Mouse (Mus musculus): Measurements from ENCODE around the gene Sult5a1. TPM values are rescaled to one million over a fixed set of nuclear protein-coding genes. Genes with fewer than 3 reads are reported as not detected.

Sult5a1 gene
- total RNA-seq, 2 experiments from 2014 or later, result 0.59 TPM; not detected in 1

DNA sequence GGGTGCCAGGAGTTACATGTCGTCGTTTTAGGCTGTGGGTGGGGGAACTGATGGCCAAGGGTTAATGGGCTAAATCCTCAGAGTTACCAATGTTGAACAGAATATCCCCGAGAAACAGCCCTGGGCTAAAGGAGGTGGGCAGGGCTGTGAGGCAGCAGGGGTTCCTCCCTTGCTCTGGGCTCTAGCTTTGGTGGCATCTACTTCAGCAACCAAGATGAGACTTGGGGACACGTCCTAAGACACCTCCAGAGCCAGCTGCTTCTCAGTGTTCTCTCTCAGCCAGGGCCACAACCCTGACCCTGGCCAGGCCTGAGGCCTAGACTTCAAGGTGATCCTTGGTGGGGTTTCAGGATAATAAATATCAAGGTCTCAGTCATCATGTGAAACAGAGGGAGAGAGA lies 19.4 kb downstream of the Sult5a1 start:
- intact Hi-C loops (cut with DNase I), result no loop called here
- DNase-seq (ENCODE audit: low spot score in 2 of 2), result no peak

DNA sequence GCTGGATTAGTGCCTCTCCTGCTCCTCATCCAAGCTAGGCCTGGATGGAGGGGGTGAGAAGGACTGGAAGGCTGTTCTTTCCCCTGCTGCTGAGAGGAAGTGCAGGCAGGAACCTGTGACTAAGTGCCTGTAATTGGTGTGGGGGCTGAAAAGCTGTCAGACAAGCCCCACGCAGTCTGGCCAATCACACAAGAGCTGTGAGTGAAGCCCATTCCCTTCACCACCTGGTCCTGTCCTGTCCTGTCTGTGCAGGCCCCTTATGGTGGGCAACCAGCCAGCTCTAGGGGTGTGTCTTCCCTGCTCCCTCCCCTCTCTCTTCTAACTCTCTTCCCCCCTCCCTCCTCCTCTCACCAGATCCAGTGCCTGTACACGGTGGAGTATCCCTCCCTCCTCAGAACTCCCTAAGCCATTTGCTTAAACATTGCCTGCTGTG lies 20.5 kb downstream of the Sult5a1 start:
- intact Hi-C loops (cut with DNase I), result no loop called here

DNA sequence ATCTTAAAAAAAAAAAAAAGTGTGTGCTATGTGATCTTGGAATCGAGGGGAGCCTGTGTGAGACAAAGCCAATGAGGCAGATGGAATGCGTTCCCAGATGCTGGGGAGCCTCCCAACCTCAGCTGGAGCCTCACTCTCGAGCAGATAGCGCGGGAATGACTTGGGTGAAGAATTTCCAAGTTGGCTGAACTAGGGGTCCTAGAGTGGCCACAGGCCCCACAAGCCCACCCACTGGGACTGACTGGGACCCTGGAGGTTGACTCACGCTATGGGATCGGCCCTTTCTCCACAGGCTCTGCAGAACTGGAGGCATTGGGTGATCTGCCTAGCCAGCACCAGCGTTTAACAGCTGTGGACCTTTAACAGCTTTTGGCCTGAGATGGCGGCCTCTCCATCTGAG lies 21.8 kb downstream of the Sult5a1 start:
- intact Hi-C loops (cut with DNase I), result no loop called here
- no peak for DNase-seq (ENCODE audit: low spot score in 2 of 2)

More for the DNA sequence above, 20.5 kb downstream of the Sult5a1 start:
- peak; percentile 61 to 81 for DNase-seq (ENCODE audit: low spot score in 2 of 2)

DNA sequence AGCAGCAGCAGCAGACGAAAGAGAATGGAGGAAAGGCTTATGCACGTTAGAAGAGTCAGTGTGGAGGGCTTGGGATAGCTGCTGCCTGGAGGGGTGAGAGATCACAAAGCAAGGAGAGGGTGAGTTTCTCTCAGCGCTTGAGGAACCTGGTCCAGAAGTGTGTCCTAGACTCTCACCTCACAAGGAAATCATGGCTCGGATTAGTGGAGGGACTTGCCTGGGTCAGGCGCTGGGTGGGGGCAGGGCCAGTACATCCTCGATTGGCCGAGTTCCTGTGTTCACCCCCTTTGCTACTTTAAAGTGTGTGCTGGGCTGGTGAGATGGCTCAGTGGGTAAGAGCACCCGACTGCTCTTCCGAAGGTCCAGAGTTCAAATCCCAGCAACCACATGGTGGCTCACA lies 22.3 kb downstream of the Sult5a1 start:
- DNase-seq (ENCODE audit: low spot score in 2 of 2), result no peak
- intact Hi-C loops (cut with DNase I), result no loop called here

DNA sequence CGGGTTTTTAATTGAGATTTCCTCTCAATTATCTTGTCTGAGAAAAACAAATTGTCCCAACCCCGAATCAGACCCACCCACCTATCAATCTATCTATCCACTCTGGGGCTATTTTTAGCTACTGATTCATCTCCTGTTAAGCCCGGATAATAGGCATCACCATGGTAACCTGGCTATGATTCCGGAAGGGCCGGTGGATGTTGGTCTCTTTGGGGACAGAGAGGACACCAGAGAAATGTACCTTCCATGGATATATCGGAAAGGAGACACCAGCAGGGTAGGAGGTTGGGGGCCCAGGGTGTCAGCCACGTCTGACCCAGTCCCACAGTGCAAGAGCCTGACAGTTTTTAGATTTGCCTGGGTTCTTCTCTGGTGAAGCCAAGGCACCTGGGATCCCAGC lies 22.7 kb downstream of the Sult5a1 start:
- peak; percentile 26 to 44 for DNase-seq (ENCODE audit: low spot score in 2 of 2)
- intact Hi-C loops (cut with DNase I), result no loop called here

DNA sequence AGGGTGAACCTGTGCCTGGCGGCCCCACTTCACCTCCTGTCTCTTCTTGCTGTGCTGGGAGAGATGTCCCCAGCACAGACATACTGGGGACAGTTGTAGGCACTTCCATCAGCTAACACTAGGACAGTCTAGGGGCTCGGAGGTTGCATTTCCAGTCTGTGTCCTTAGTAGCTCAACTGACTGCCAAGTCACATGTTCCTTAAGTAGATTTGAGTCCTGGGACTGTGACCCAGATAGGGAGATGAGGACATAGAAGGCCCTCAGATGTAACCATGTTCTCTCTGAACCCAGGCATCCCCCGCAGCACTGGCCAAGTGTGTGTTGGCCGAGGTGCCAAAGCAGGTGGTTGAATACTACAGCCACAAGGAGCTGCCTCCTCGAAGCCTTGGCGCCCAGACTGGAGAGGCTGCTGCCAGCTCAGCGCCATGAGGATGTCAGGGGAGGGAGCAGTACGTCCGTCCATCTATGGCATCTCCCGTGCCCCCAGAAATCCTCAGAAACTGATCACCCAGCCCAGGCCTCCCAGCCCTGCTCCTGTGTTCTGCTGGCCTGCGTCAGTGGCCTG lies 23.9 kb downstream of the Sult5a1 start:
- DNase-seq (ENCODE audit: low spot score in 2 of 2), result no peak

DNA sequence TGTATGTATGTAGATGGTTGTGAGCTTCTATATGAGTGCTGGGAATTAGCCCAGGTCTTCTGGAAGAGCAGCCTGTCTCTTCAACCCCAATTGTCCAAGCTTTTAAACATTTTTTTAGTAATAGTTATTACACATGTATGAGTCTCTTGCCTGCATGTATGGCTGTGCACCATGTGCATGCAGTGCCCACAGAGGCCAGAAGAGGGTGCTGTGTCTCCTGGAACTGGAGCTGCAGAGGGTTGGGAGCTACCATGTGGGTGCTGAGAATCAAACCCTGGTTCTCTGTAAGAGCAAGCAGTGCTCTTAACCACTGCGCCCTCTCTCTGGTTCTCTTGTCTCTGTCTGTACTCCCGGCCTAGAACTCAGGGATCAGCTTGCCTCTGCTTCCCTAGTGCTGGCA lies 25.2 kb downstream of the Sult5a1 start:
- no peak for DNase-seq (ENCODE audit: low spot score in 2 of 2)
- intact Hi-C loops (cut with DNase I), result no loop called here

More for the DNA sequence above, 23.9 kb downstream of the Sult5a1 start:
- intact Hi-C loops (cut with DNase I), result no loop called here

DNA sequence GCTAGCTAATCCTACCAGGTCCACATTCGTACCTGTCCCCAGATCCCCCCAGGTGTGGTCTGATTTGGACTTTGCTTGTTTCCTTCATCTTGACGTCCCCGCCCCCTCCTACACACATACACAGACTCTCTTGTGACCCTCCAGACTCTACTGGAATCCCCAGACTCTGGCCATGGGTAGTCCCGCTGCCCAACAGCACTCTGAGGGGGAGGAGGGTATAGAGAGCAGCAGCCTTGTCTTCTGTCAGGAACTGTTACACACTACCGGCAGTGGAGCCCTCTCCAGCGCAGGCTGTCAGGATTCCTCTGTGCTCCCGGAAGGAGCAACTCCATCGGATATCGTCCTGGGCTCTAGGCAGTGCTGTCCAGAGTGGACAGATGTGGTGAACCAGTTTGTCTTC lies 27.1 kb downstream of the Sult5a1 start:
- DNase-seq (ENCODE audit: low spot score in 2 of 2), result no peak
- intact Hi-C loops (cut with DNase I), result no loop called here

DNA sequence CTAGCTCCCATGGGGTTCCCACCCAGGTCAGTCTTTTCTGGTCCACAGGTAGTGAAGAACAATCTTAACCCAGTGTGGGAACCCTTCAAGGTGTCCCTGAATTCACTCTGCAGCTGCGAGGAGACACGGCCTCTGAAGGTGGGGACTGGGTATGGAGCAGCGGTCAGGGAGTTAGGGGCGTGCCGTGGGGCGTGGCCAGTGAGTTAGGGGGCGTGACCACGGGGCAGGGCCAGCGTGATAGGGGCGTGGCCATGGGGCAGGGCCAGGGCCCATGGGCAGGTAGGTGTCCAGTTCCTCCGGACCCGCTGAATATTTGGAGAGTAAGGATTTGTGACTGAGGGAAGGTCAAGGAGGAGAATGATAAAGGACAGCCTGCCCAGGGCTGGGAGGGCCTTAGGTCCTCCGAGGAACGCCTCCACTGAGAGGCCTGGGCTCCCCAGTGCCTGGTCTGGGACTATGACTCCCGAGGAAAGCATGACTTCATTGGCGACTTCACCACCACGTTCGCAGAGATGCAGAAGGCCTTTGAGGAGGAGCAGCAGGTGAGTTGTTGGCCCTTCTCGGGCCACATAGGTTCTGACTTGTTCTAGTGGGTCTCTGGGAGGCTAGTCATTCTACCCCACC lies 31.8 kb downstream of the Sult5a1 start:
- intact Hi-C loops (cut with DNase I), result no loop called here

DNA sequence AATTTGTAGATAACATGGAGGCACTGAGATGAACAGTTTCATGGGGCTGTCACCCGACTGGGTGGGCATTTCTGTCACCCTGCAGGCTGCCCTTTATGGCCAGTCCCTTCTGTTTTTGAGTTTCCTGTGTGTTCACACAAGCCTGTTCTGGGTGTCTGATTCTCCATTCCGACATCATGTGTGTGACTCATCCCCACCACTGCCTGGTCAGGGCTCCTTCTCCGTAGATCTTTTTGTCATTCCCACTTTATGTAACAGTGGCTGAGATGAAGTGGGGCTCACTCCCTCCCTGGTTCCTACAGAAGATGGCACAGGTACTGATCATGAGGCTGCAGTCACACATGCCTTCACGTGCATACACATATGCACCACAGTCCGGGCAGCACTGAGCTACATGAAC lies 35.4 kb downstream of the Sult5a1 start:
- no peak for DNase-seq (ENCODE audit: low spot score in 2 of 2)
- intact Hi-C loops (cut with DNase I), result no loop called here

More for the DNA sequence above, 31.8 kb downstream of the Sult5a1 start:
- DNase-seq (ENCODE audit: low spot score in 2 of 2), result no peak

DNA sequence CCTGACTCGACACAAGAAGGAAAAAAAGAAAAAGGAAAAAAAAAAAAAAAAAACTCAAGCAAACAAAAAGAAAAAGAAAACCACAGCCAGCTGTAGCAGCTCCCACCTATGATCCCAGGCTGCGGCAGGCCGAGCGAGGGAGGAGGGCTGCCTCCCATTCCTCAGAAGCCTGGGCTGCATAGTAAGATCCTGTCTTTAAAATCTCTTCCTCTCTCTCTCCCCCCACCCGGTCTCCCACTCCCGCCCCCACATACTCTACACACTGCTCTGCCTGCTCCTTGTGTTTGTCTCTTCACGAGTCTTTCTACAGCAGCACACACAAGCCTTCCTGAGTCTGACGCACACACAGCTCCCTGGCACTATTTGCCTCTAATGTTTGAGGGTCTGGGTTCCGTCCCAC lies 36.1 kb downstream of the Sult5a1 start:
- no peak for DNase-seq (ENCODE audit: low spot score in 2 of 2)
- intact Hi-C loops (cut with DNase I), result no loop called here

DNA sequence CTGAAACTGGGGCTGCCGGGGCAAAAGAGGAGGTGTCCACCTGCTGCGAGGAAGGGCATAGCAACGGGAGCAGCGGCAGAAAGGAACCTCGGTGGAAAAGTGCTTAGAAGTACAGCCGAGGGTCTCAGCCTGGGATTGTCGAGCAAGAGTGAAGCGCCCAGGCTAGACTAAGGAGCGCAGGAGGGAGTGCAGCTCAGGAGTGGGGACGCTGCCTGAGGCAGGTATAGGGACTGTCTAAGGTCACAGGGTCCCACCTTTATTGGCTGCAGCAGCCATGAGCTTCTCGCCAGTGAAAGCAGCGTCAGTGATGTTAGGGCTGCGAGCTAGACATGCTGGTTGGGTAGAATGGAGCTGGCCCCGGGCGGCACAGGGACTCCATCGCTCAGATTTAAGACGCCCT lies 40.4 kb downstream of the Sult5a1 start:
- no peak for DNase-seq (ENCODE audit: low spot score in 2 of 2)
- intact Hi-C loops (cut with DNase I), result loop anchor here (2.0 to 10.0 kb wide), 3 partner anchors 35 to 177 kb away; no protein-coding TSS in a partner anchor

DNA sequence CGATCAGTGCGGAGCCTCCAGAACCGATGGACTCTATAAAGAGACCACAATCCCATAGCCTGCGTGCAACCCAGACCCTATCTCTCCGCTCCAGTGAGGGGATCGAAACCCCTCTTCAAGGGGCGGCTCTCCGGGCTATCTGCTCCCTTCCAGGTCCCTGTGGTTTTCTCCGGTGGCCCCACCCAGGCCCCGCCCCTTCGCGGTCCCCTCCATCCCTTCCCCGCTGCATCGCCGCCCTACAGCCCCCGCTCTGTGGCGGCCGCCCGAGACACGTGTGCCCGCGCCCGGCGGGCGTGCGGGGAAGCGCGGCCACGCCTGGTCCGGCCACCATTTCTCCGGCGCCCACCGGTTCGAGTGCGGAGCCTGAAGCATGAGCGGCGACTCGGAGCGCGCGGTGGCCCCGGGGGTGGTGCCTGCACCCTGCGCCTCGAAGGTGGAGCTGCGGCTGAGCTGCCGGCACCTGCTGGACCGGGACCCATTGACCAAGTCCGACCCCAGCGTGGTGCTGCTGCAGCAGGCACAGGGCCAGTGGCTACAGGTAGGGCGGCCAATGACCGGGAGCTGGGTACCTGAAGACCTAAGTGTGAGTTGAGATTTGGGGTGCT lies 40.9 kb downstream of the Sult5a1 start, which contains the start of gene Cpne7:
TSS of gene Cpne7 (plus strand) at position 248 of the 605 bp plus-strand sequence.
- intact Hi-C loops (cut with DNase I), result loop anchor here (2.0 to 10.0 kb wide), 3 partner anchors 35 to 178 kb away; no protein-coding TSS in a partner anchor
- DNase-seq (ENCODE audit: low spot score in 2 of 2), result no peak

DNA sequence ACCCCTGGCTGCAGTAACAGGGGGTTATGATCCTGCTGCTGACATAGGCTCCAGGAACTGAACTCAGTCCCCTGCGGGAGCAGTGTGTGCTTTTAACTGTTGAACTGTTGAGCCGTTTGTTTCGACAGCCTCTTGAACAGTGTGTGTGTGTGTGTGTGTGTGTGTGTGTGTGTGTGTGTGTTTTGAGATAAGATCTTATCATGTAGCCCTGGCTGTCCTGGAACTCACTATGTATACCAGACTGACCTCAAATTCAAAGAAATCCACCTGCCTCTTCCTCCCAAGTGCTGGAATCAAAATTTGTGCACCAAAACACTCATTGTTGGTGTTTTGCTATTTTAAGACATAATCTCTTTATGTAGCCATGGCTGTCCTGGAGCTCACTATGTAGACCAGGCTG lies 43.5 kb downstream of the Sult5a1 start:
- intact Hi-C loops (cut with DNase I), result loop anchor here (5.0 to 10.0 kb wide), 2 partner anchors 38 to 180 kb away; no protein-coding TSS in a partner anchor
- no peak for DNase-seq (ENCODE audit: low spot score in 2 of 2)

DNA sequence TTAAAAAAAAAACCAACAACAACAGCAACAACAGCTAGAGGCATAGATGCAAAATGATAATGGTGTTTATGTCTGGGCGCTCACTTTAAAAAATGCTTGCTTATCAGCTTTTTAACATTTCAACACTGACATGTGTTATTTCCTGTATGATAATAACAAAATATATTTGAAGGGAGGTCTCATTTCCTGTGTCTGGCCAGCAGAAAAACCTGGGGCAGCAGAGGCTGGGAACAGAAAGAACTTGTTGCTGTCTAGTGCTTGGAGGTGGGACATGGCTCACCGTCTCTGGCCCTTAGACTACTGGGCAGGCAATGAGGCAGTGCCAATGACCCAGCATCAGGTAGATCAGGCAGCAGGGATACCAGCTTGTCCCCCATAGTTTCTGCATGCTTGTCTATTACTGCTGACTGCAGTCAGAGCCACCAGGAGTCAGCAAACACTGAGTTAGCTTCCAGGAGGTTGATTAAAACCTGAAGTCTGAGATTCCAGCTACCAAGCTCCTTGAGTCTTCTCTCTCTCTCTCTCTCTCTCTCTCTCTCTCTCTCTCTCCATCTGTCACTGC lies 44.1 kb downstream of the Sult5a1 start:
- intact Hi-C loops (cut with DNase I), result loop anchor here (10.0 kb wide), 1 partner anchor 181 kb away; no protein-coding TSS in a partner anchor
- no peak for DNase-seq (ENCODE audit: low spot score in 2 of 2)

DNA sequence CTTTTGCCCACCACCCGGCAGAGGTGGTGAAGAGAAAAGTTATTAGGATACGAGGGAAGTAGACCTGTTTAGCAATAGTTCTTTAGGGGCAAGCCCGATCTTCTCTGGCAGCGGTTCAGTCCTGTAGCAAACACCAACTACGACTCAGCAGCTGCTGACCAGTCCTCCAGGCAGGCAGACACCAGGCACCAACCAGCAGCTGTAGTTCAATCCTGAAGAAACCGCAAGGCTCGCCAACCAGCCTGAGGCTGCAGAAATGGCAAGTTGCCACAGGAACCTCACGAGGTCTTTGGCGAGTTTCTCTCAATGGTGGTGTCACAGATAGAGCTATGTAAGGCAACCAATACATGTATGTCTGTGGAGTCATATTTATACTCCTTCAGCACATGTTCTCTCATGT lies 45.2 kb downstream of the Sult5a1 start:
- intact Hi-C loops (cut with DNase I), result loop anchor here (10.0 kb wide), 1 partner anchor 182 kb away; no protein-coding TSS in a partner anchor
- no peak for DNase-seq (ENCODE audit: low spot score in 2 of 2)

DNA sequence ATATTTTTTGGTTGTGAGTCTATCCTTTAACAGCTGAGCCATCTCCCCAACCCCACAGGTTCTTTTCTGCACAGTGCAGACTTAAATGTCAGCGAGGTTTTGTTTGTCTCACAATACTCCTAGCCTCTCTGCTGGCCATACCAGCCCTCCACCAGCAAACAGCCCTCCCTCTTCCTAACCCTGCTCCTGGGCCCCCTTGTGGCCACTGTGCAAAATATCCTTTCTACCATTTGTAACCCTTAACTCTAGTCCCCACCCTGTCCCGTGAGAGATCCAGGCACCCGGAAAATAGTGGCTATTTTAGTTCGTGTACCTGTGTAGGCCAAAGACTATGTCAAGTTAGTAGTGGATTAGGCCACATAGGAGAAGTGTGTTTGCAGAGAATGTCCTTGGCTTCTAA lies 47.5 kb downstream of the Sult5a1 start:
- intact Hi-C loops (cut with DNase I), result loop anchor here (10.0 kb wide), 1 partner anchor 184 kb away; no protein-coding TSS in a partner anchor
- no peak for DNase-seq (ENCODE audit: low spot score in 2 of 2)

DNA sequence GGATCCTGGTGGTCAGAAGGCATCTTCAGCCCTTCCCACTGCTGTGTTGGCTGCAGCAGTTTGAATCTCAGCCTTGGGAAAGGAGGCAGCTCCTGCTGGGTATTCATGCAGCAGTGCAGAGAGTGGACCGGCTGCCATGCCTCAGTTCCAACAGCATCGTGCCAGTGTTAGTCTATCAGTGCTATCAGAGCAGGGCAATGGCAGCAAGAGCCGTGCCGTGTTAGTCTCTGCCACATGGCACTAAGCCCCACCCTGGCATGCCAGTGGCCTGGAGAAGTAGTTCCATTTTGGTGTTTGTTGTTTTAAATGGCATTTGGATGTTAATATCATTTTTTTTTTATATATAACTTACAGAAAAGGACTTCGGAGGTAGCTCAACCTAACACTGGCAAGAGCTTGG lies 49.2 kb downstream of the Sult5a1 start:
- intact Hi-C loops (cut with DNase I), result no loop called here
- no peak for DNase-seq (ENCODE audit: low spot score in 2 of 2)

DNA sequence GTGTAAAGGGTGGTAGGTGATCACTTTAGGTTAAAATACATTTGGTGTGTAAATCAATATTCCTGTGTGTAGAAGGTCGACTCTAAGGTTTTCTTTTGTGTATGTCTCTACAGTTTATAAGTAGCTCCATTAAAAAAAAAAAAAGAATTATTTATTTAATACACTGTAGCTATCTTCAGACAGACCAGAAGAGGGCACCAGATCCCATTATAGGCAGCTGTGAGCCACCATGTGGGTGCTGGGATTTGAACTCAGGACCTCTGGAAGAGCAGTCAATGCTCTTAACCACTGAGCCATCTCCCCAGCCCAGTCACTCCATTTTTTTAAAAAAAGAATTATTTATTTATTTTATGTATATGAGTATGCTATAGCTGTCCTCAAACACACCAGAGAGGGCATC lies 50.1 kb downstream of the Sult5a1 start:
- DNase-seq (ENCODE audit: low spot score in 2 of 2), result no peak
- intact Hi-C loops (cut with DNase I), result no loop called here

DNA sequence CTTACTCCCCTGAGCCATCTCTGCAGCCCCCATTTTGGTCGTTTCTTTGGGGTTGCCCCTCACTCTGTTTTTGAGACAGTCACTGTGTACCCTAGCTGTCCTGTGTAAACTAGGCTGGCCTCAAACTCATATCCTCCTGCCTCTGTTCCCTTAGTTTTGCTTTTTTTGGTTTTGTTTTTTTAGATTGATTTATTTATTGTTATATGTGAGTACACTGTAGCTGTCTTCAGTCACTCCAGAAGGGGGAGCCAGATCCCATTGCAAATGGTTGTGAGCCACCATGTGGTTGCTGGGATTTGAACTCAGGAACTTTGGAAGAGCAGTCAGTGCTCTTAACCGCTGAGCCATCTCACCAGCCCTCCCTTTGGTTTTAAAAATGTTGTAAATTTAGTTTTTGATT lies 51.6 kb downstream of the Sult5a1 start:
- intact Hi-C loops (cut with DNase I), result loop anchor here (2.0 kb wide), 1 partner anchor 96 kb away; no protein-coding TSS in a partner anchor
- no peak for DNase-seq (ENCODE audit: low spot score in 2 of 2)
